Mouse (Mus musculus): ENCODE measurements around the gene Cox10.
"Not testable (repeated sequence)": the region's sequence is repeated elsewhere in the genome, so short reads cannot be mapped to it uniquely, and the experiment has no call there.

Cox10 gene

GRCm38 (mm10) chr11:64078956-64079726, at the start of gene Cox10:
Gene Cox10 (minus strand): TSS chr11:64079468.
- peak; percentile 85 for DNase-seq (ENCODE audit: low read depth, low spot score)

DNA sequence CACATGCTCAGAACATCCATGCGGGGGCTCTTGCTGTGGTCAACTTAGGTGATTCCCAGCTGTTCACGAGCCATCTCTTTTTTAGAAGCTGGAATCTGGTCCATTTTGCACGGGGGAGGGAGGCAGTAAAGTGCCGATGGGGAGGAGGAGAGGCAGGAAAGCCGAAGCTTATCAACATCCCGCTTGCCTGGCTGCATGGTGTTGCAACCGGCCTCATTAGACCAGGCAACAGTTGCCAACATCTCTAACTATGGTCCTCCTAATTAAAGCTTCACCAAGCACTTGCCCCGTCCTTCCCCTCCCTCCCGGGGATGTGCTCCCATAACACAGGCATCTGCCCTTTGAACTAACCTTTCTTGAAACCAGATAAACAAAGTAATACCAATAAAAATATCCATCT, 48.7 kb upstream of the Cox10 start:
- DNase-seq (ENCODE audit: low read depth, low spot score) = no peak

DNA sequence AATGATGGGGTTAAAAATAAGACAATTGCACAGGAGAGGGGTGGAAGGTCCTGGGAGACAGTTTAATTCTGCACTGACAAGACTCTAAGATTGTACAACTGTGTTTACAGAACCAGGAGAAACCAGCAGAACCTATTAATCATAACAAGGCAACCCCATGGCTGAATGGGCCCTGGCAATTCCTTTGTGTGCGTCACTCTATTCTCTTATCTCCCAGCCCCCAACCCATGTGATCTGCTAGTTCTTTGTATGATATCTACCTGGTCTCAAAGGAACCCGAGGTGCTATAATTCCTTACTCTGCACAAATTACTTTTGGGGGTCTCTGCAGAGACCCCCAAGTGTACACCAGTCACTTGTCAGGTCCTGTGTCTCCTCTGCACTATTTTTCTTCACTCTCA, 46.2 kb upstream of the Cox10 start:
- no peak for DNase-seq (ENCODE audit: low read depth, low spot score)

DNA sequence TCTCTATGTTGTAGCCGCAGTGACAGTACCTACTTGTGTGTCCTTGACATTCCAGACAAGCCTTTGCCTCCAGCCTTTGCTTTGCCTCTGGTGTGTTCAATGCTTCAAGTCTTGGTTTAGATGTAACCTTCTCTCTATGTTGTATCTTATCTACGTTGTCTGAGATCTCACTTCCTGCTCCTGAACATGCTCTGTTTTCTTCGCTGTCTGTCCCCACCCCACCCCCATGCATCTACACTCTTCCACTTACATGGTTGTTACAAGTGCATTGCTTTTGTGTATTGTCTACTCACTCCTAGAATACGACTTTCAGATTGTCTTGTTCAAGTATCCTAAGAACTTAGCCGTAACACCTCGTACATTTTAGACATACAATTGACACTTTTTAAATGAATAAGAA, 43.9 kb upstream of the Cox10 start:
- not testable (repeated sequence) for DNase-seq (ENCODE audit: low read depth, low spot score)

DNA sequence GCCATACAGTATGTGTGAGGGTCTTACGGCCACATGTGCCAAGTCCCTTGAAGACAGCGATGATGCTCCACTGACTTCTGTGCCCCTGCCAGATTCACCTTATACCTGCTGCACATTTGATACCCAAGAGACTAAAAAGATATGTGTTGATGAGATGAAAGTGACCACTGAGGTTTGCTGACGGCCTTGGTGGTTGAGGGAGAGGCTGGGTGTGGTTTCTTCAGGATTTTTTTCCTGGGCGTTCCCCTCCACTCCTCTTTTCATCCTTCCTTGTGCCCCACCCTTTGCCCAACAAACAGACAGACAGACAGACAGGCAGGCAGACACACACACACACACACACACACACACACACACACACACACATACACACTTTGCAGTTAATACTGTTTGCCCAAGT, 37.4 kb upstream of the Cox10 start:
- no peak for DNase-seq (ENCODE audit: low read depth, low spot score)

- DNase-seq (ENCODE audit: low read depth, low spot score) = no peak
Observed at GRCm38 (mm10) chr11:64115822-64116221, 36.6 kb upstream of the Cox10 start.

DNA sequence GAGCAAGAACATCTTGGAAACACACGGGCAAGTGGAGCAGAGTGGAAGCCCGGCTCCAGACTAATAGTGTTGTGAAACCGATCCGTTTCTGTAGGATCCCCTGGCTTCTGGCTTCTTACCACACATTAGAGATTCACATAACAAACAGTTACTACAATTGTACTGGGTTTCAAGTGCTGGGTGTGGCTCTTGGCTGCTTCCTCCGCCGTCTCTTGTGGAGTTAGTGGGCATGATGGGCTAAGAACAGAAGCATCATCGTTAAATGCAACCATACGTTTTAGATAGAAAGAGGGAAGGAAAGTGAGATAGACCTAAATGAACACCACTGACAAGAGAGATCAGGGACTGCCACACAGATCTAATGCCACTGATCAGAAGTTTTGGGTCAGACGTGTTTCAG, 35.8 kb upstream of the Cox10 start:
- DNase-seq (ENCODE audit: low read depth, low spot score) = no peak

GRCm38 (mm10) chr11:64100060-64100459, 20.8 kb upstream of the Cox10 start:
- no peak for DNase-seq (ENCODE audit: low read depth, low spot score)

GRCm38 (mm10) chr11:64093058-64093457, 13.8 kb upstream of the Cox10 start:
- DNase-seq (ENCODE audit: low read depth, low spot score) = no peak

DNA sequence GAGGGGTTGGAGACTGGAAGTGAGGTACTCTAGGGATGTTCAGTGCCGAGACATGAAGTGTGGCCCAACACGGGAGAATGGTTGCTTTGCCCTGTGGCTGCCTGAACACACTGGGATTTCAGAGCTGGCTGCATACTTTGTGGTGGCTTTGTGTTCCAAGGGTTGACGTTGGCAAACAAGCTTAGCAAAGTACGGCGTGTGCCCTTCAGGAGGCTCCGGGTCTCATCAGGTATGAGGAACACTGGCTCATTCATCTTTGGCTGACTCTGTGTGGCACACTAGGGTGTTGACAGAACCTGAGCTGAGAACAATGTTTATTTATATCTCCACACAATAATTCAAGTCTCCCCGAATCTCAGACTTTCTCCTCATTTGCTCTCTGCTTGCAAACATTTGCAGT, 11.9 kb upstream of the Cox10 start:
- no peak for DNase-seq (ENCODE audit: low read depth, low spot score)

DNA sequence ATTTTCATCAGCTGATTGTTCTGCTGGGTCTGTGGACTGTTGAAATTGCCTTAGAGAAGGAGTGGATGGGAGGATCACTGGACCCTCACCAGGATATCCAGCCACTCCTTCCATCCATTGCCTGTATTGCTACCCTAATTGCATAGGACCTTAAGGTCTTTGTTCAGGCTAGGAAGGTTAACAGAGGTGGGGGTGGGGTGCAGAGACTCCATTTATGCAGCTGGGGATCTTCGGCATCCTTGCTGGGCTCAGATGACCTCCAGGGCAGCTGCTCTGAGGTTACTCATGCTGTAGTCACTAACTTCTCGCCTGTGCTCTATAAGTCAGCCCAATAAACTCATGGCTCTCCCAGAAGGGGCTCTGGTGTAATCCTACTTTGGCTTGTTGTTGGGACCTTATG, 10.4 kb upstream of the Cox10 start:
- DNase-seq (ENCODE audit: low read depth, low spot score) = no peak

DNA sequence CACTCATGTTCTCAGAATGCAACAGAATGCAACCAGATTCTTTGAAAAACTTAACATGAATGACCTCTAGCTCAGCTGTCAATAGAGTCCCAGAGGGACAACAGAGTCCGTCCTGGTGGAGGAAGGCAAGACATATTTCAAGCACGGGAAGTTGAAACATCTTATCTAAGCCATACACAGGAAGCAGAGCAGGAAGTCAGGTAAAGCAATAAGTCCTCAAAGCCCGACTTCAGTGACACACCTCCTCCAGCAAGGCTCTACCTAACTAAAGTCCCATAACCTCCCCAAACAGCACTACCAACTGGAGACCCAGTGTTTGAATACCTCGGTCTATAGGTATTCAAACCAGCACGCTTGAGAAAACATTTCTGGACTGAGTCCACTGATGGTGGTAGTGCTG, 6.6 kb upstream of the Cox10 start:
- DNase-seq (ENCODE audit: low read depth, low spot score) = no peak

- no peak for DNase-seq (ENCODE audit: low read depth, low spot score)
Observed at GRCm38 (mm10) chr11:64079727-64080081, 436 bp upstream of the Cox10 start.

- DNase-seq (ENCODE audit: low read depth, low spot score) = no peak
Observed at GRCm38 (mm10) chr11:64076212-64076611, 3.1 kb downstream of the Cox10 start.

DNA sequence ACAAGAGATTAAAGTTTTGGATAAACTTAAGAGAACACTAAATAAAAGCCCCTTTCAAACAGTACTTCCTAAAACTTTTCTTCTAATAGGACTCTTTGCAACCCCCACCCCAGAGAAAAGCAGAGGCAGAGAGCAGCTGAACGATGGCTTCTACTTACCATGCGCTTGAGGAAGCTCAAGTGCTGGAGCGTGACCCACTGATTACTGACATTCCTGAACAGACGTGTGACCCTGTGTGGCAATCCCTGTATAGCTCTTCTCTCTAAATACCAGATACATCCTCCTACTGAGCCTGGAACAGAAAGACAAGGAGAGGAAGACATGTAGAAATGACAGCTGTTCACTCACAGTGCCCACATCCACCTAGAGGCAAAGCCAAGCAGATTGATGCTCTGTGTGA, 5.9 kb downstream of the Cox10 start:
- no peak for DNase-seq (ENCODE audit: low read depth, low spot score)

GRCm38 (mm10) chr11:64071536-64071935, 7.7 kb downstream of the Cox10 start:
- DNase-seq (ENCODE audit: low read depth, low spot score) = no peak

DNA sequence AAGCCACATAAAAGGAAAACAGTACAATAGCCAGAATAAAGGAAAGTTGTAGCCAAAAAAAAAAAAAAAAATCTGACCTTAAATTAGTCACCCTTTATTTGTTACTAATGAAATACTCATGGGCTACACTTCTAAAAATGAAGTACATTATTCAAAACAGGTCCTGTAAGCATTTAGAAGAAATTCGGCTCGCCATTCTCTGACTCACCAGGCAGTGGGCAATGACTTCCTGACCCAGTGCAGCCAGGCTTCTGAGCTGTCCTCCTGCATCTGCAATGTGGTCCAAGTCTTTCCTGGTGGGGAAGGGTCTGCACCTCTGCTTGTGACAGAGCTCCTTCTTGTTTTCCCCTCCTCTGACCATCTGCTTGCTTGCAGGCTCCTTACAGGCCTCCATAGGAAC, 13.3 kb downstream of the Cox10 start:
- DNase-seq (ENCODE audit: low read depth, low spot score) = no peak

DNA sequence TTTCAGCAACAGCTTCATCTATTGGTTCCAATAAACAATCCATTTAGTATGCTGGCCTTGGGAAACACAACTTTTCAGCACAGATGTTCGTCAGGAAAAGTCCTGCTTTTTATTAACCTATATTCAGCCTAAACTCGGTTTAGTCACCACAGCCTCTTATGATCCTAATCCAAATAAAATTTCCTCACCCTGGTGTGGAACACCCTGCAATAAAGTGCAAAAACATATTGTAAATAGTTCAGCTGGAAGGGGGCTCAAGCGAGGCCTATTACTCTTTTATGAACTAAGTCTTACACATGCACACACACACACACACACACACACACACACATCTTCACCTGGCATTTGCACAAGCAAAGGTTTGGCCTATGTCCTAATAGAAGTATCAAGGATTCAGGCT, 16.1 kb downstream of the Cox10 start:
- no peak for DNase-seq (ENCODE audit: low read depth, low spot score)

DNA sequence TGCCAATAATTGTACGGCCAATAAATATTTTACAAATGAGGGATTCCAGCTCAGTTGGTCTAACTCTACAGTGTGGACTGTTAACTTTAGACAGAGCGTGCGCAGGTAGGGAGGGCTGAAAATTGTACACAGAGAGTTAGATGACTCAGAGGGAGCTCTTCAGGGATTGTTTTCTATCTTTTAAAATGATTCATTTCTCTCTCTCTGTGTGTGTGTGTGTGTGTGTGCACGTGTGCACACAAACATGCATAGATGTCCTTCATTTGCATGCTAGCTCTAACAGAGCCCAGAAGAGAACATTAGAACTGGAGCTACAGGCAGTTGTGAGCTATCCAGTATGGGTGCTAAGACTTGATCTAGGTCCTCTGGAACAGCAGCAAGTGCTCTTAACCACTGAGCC, 17.0 kb downstream of the Cox10 start:
- no peak for DNase-seq (ENCODE audit: low read depth, low spot score)

GRCm38 (mm10) chr11:64059305-64059704, 20.0 kb downstream of the Cox10 start:
- no peak for DNase-seq (ENCODE audit: low read depth, low spot score)

- no peak for DNase-seq (ENCODE audit: low read depth, low spot score)
Observed at GRCm38 (mm10) chr11:64058474-64058873, 20.8 kb downstream of the Cox10 start.

GRCm38 (mm10) chr11:64053371-64053770, 25.9 kb downstream of the Cox10 start:
- peak; percentile 61 for DNase-seq (ENCODE audit: low read depth, low spot score)

GRCm38 (mm10) chr11:64051195-64051968, 27.9 kb downstream of the Cox10 start:
- no peak for DNase-seq (ENCODE audit: low read depth, low spot score)
